Mouse (Mus musculus): ENCODE data around the gene Coa5. TPM values are rescaled to one million over a fixed set of nuclear protein-coding genes. Genes with fewer than 3 reads are reported as not detected.
A peak's percentile ranks its signal among the peaks of the same experiment; 100 is the strongest.

Gene Coa5
- total RNA-seq, 1 experiment from 2014 or later: 50.0 TPM

DNA sequence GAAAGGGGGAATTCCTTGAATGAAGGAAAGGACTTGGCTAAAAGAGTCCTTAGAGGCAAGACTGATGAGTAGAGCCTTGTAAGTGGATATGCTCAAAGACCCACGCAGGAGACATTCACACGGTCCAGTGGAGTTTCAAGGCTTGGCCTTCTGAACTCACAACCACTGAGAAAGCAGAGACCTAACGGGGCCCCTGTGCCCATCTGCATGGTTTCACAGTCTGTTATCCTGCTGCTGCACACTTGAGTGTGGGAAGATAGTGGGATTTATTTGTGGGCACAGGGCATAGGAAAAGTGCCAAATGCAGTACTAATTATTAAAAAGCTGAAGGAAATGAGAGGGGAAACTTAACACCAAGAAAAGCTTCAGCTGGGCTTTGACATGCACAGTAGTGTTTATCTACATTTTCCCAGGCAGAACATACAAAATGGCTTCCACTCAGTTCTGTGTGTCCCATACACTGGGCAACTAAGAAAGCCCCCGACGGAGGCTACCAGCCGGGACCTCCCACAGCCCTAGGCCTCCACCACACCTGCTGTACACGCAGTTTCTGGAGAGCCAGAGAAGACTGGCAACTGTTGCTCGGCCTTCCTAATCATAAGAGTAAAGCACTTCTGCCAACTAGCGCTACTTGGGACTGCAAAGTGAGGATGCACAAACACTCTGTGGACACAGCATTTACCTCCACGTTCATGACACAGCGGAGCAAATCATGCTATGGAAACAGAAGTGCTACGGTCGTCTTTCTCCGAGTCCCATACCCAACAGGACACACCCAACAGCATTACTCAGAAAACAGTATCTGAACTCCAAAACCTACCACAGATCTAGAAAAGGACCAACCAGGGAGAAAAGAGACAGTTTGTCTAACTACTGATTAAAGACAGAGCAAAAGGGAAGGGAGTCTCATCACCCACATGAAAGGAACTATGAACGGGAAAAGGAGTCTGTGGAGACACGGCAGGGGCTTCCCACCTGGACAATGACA, 13.2 kb upstream of the Coa5 start:
- no peak for ATAC-seq (ENCODE audit: extremely low read depth, insufficient number of reproducible peaks, low FRiP score, poor library complexity, severe bottlenecking)

DNA sequence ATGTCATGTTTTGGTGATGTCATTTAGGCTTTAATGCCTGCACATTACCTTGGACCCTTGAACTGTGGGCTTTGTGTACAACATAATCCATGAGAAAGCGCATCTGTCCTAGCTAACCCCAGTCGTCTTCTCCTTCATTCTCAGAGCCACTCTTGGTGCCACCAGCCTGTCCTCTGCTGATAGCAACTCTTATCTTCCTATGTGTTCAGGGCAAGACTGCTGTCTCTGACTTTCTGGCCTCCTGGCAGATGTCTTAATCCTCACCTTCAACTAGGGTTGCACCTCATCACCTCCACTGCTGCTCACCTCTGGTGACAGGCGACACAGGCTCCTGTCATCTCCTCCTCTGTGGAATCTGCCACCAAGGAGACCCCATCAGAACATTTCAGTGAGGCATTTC, 6.5 kb upstream of the Coa5 start:
- no peak for ATAC-seq (ENCODE audit: extremely low read depth, insufficient number of reproducible peaks, low FRiP score, poor library complexity, severe bottlenecking)

DNA sequence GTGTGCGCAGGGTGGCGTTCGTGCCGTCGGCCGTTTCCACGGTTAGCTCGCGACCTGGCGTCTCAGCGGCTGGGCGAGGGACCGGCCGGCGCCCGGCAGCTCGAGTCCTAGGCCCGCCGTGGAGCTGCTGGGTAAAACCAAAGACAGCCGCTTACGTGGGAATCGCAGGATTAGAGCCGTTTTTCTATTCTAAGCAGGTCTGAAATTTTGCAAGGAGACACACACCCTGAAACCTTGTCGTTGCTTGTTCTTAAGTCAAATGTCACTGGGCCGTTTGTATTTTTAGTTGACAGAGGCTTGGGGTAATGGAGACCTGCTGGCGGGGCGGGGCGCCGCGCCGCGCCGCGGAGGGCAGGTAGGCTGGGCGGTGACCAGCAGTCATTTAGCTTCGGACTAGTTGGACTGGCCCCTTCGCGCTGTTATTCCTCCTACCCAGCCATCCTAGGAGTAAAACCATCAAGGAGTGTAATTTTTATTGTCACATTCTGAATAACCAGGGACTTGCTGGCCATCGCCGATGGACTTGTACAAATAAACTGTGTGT, 466 bp upstream of the Coa5 start:
- no peak for ATAC-seq (ENCODE audit: extremely low read depth, insufficient number of reproducible peaks, low FRiP score, poor library complexity, severe bottlenecking)

DNA sequence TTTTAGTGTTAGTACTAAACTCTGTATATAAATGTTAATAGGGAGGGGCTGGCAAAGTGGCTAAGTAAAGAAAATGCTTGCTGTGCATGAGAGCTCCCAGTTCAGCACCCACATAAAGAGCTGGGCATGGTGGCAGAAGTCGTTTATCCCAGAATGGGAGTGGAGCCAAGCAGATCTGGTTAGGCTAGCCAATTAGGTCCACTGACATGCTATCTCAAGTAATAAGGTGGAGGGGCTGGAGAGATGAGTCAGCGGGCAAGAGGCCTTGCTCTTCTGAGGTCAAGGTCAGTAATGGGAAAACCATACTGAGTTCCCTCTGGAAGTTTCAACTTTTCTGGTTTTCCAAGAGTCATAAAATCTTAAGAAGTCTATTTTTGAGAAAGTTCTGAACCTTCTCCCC, 992 bp downstream of the Coa5 start:
- ATAC-seq (ENCODE audit: extremely low read depth, insufficient number of reproducible peaks, low FRiP score, poor library complexity, severe bottlenecking): no peak

DNA sequence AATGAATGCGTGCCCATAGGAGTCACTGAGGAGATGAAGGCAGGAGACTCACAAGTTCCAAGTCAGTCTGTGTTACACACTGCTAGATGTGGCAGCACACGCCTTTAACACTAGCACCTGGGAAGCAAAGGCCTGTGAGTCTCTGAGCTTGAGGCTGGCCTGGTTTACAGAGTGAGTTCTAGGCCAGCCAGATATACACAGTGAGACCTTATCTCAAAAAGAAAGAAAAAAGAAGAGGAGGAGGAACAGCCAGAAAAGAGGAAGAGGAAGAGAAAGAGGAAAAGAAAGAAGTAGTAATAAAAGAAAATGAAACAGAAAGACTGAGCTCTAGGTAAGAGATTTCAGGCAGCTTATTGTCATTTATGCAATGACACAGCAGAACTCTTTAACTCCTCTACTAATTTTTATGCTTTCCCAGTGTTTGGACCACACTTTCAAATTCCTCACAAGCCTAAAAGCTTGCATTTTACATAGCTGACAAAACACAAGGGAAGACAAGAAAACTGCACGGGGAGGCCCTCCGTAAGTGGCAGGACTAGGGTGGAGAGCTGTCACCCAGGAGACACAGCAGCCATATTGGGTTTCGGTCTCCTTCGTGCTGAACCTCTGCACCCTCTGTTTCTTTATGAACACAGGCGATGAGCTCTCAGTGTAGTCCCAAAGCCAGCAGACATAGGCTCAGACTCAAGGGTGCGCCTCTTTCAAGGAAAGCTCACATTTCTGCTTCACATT, 2.6 kb downstream of the Coa5 start:
- ATAC-seq (ENCODE audit: extremely low read depth, insufficient number of reproducible peaks, low FRiP score, poor library complexity, severe bottlenecking): no peak

DNA sequence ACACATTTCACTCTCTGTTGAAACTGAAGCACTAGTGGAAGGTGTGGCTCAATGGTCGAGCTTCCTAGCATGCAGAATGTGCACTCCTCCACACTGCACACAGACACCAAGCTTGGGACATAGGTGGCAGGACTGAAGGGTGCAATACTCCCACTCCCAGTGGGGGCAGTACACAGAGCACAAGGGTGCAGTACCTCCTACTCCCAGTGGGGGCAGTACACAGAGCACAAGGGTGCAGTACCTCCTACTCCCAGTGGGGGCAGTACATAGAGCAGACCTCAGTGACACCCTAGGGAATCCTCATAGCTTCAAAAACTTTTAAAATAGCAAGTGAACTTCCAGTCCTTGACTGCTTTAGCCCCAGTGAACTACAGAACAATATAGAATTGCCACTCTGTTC, 10.5 kb downstream of the Coa5 start:
- ATAC-seq (ENCODE audit: extremely low read depth, insufficient number of reproducible peaks, low FRiP score, poor library complexity, severe bottlenecking): peak; percentile 100

DNA sequence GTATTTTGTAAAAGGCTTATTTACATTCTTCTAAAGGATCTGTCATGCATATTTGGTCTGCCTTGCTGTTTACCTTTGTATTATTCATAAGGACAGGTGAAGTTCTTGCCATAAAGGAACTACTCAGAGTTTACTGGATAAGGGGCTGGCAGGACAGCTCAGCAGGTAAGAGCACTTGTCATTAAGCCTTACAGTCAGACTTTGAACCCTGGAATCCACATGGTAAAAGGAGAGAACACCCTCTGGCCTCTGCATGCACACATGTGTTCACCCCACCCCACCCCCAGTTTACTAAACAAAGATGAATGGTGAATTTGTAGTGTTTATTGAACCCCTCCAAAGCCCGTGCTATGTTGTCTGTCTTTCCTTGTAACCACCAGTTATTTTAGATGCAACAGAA, 14.5 kb downstream of the Coa5 start:
- ATAC-seq (ENCODE audit: extremely low read depth, insufficient number of reproducible peaks, low FRiP score, poor library complexity, severe bottlenecking): no peak

DNA sequence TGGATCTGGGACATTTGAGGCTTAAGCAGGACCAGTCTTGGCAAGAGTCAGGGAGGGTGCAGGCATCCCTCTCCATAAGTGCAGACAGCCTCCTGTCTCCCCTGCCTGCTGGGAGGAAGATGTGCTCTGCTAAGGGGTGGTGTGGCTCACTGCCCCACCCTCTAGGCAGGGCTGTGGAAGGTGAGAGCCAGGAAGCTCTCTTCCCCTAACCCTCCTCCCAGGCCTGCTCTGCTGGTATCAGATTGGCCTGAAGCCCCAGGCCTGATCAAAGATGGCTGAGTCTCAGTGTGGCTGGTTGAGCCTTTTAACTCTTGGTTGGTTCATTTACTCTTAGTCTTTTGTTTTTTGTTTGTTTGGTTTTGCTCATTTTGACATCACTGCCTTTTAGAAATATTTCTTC, 20.3 kb downstream of the Coa5 start:
- ATAC-seq (ENCODE audit: extremely low read depth, insufficient number of reproducible peaks, low FRiP score, poor library complexity, severe bottlenecking): no peak

DNA sequence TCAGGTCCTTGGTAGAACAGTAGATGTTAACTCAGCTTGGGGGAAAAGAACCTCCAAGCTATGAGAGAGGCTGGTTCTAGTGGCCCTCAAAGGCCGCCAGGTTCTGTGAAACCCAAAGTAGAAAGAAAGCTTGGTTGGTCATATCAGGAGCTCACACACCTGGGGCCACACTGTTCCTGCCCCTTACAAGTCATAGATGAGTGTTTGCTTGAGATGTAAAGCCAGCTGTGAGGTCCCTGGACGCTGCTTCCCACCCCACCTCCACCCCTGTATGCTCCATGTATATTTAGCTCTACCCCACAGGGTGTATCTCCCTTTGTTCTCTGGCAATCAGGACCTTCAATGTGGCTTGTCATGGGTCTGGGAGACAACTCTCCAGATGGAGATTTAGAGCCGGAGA, 21.2 kb downstream of the Coa5 start:
- ATAC-seq (ENCODE audit: extremely low read depth, insufficient number of reproducible peaks, low FRiP score, poor library complexity, severe bottlenecking): no peak

DNA sequence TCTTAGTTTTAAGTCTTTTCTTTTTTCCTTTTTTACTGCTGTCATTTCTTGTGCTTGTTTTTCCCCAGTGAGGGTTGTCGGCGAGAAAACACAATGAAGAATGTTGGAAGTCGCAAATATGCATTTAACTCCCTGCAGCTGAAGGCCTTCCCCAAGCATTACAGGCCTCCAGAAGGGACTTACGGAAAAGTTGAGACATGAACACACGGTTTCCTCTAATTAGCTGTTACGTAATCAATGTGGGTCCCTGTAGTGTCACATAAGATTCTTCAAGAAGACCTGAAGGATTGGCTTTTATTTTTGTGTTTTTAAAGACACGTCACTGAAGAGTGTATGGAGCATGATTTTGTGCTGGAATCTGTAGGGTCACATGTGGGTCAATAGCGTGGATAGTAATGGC, 21.8 kb downstream of the Coa5 start:
- no peak for ATAC-seq (ENCODE audit: extremely low read depth, insufficient number of reproducible peaks, low FRiP score, poor library complexity, severe bottlenecking)

DNA sequence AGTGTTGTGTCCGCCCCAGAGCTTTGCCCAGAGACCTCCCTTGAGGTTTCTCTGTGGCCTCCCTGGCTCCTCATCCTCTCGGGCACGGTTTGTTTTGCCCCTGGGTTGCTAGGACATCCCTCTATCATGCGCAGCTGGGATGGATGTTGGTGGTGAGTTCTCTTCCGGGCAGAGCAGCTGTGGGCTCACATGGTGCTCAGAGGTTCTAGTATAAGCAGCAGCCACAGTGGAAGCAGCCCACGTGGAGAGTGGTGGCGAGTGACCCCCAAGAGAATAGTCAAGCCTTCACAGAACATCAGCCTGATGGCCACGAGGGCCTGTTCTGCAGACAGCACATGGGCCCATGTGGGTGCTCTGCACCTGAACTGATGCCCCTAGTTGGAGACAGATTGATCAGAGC, 22.7 kb downstream of the Coa5 start:
- no peak for ATAC-seq (ENCODE audit: extremely low read depth, insufficient number of reproducible peaks, low FRiP score, poor library complexity, severe bottlenecking)

DNA sequence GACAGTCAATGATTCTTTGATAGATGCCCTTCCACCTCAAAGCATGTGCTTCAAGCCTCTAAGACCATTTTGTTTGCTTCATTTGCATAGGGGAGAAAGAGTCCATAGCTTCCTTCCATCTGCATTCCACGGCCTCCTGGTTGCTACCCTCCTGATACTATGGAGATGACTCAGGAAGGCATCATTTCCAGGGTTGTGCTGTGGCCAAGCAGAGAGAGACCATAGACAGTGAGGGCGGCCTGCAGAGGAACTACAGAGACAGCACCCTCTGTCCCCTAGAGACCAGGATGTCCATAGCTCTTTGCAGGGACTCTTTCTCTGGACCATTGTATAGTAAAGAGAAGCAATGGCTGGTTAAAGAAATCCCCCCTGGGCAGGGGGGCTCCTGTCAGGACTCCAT, 24.8 kb downstream of the Coa5 start:
- ATAC-seq (ENCODE audit: extremely low read depth, insufficient number of reproducible peaks, low FRiP score, poor library complexity, severe bottlenecking): no peak

DNA sequence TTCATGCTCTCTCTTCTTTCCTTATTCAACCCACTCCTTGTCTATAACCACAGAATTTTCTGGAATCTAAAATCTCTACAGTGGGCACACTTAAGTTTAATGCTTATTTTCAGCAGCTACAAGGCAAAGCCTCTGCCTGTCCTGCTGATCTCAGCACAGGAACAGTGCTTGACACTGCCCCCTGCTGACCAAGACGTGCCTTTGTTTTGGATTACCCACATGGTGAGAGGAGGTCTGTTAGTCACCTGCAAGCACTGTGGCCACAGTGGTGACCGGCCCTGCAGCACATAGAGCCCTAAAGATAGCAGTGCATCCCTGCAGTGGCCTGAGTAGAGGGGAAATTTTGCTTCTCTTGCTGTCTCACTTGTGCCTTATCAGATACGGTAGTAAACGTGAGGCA, 28.2 kb downstream of the Coa5 start:
- peak; percentile 40; the same call in 1 of the 2 replicates for ATAC-seq (ENCODE audit: extremely low read depth, insufficient number of reproducible peaks, low FRiP score, poor library complexity, severe bottlenecking)

DNA sequence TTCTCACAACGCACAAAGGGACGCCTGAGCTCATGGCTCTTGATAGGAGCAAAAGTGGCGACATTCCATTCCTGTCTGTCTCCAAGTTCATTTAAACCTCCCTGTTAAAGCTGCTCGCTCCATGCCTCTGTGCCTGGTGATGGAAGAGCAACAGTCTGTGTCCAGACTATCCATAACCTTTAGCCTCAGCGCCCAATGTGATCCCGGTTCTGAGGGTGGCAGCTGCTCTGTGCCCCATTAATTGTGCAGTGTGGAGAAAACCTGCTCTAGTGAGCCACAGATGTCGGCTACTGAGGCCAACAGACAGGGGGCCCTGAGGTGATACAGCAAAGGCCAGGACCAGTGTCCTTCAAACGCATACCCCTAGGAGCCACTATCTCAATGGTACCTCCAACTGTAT, 30.2 kb downstream of the Coa5 start:
- no peak for ATAC-seq (ENCODE audit: extremely low read depth, insufficient number of reproducible peaks, low FRiP score, poor library complexity, severe bottlenecking)

DNA sequence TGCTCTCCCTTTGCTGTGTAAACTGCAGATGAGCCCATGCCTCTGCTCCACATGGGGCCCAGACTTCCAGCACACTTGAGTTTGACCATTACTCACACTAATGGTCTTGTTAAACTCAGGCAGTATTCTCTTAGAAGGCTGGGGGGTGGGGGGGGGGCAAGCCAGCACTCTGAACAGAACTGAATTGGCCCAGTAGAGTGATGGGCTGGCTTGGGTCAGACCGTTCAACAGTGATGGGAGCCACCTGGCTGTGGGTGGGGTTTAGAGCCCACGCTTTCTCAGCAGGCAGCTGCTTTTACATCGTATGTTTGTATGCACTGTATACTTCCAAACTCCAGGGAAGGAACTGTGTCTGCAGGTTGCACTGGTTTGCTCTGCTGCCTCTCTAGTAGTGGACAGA, 30.9 kb downstream of the Coa5 start:
- no peak for ATAC-seq (ENCODE audit: extremely low read depth, insufficient number of reproducible peaks, low FRiP score, poor library complexity, severe bottlenecking)

DNA sequence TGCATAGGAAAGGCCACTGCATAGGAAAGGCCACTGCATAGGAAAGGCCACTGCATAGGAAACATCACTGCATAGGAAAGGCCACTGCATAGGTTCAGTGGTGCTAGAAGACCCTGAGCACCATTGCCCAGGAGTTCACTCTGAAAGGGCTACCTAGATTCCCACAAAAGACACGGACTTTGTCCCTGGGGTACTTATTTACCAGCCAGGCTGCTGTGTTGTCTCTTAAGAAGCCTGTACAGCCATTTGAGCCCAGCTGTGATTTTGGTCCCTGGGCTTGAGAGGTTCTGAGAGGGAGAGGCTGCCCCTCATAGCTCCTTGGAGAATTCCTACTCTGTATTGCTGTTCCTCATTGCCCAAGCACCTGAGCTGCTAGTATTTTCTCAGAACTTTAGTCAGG, 33.4 kb downstream of the Coa5 start:
- ATAC-seq (ENCODE audit: extremely low read depth, insufficient number of reproducible peaks, low FRiP score, poor library complexity, severe bottlenecking): no peak

DNA sequence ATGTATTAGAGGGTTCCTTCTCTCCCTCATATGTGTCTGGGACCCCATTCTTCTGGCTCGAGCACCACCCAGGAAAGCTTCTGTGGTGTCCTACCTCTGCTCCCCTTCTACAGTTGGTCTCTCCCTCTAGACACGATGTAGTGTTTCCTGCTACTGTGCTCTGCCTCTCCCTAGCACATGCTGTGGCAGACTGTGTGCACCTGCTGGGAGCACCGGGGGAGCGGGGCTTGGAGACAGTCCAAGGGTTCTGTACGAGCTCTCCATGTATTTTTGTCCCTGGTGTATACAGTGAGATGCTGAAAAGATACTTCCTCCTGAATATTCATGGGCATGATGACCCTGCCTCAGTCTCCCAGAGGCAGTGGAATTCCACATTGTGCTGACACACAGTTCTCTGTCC, 36.7 kb downstream of the Coa5 start:
- no peak for ATAC-seq (ENCODE audit: extremely low read depth, insufficient number of reproducible peaks, low FRiP score, poor library complexity, severe bottlenecking)

DNA sequence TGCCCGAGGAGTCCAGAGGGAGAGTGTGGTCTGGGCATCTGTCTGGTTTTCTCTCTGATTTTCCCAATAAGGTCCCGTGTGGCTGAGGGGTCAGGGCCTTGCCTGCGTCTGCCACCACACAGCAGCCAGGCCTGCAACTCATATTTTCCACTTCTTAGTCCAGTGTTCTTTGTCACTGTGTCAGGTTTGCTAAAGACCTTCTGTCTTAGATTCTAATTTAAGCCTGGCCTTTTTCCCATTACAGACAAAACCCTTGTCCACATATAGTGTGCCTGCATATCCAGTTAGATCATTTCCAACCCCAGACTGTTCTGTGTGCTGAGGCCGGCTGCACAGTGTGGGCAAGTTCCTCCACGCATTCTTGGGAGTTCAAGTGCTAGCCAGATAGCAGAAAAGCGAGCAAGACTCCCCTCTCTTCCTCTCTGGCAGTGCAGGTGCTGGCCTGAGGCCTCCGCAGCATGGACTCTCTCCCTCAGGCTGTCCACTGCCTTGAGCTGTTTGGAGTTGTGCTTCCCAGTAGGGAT, 43.4 kb downstream of the Coa5 start:
- no peak for ATAC-seq (ENCODE audit: extremely low read depth, insufficient number of reproducible peaks, low FRiP score, poor library complexity, severe bottlenecking)

DNA sequence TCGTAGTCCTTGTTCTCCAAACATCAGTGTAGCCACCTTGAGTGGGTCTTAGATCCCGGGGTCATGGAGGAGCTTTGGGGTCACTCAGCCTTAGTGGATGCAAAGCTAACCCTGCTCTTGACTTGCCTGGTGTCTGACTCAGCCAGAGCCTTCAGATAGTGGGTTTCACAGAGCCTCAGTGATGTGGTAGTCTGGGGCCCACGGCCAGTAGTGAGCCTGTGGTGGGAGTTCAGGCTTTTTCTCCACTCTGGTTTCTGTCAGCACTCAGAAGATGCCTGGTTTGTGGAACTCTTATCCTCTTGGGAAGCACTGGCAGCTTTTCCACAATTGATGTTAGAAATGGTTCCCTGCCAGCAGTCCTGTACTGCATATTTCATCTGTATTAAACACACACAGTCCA, 45.6 kb downstream of the Coa5 start:
- ATAC-seq (ENCODE audit: extremely low read depth, insufficient number of reproducible peaks, low FRiP score, poor library complexity, severe bottlenecking): no peak

DNA sequence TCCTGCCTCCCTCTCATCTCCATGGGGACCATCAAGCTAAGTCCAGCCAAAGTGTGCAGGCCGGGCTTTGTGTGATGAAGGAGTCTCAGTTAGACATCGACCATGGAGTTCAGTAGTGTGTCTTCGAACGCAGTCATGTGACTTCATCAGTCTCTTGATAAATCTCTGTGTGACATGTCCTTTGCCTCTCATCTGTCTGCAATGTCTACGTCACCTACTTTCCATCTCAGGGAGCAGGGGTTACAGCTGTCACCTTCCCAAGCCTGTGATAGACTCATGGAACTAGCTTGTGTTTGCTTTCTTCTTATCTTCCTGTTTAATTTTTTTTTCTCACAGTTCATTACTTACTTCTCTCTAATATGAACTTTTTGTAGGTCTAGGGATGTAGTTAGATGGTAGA, 49.0 kb downstream of the Coa5 start:
- ATAC-seq (ENCODE audit: extremely low read depth, insufficient number of reproducible peaks, low FRiP score, poor library complexity, severe bottlenecking): no peak
